Mouse (Mus musculus): ENCODE data around the gene Nop9. TPM values are rescaled to one million over a fixed set of nuclear protein-coding genes. Genes with fewer than 3 reads are reported as not detected.
A peak's percentile ranks its signal among the peaks of the same experiment; 100 is the strongest.

The Nop9 gene
- polyA plus RNA-seq, 2 experiments: 23.5 to 37.6 TPM

DNA sequence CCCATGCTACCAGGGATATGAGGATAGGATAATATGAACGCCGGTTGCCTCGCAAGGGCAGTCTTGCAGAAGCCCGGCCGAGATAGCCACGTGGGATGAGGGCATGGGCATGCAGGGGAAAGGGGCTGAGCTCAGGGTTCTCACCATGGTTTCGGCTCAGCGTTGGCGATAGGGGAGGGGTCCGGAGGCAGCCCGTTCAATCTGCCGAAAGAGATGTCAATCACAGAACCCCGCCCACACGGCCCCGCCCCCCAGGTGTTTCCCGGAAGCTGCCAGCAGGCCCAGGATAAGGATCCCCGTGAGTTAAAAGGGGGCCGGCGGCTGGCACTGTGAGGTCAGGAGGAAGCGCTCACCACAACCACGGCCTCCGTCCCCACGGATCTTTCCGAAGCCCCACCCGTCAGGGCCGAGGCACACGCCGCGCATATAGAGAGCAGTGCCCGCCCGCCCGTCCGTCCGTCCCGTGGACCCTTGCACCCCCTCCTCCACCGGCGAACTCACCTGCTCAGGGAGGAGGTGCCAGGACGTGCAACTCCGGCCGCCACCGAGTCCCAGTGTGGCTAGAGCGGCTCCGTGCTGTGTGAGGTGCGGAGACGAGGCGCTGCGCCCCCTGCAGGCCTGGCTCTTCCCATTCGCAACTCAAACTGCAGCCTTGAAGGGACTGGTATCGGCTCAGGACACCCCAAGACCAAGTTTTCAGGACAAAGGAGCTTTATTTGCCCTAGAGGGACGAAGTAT, 23.6 kb upstream of the Nop9 start, which contains the start of gene Rabggta:
Gene Rabggta, minus strand, starts transcription at position 564 of the 738 bp plus-strand sequence.
- DNase-seq (ENCODE audit: low spot score): peak; percentile 93
- H3K27me3 ChIP-seq (ENCODE audit: control insufficient read depth, insufficient read depth, low read length): no peaks in the 10 kb centered on the region
- H3K4me3 ChIP-seq (replicated peaks; ENCODE audit: low read length): peak within 1 kb of the TSS; percentile 76
- peak within 1 kb of the TSS; percentile 68 for H3K4me2 ChIP-seq (replicated peaks; ENCODE audit: low read depth, low read length, severe bottlenecking)
- 1% methylated on average over 41 of the region's 50 CpGs for WGBS
- ATAC-seq (ENCODE audit: low FRiP score, low read depth): peak; percentile 96
- peak within 1 kb of the TSS; percentile 74 for H3K9ac ChIP-seq (ENCODE audit: low read depth, low read length, severe bottlenecking)
- 0 out of 2 replicates have a peak, but pooled peaks cover 2% of the 10 kb centered on the region for H3K4me1 ChIP-seq (ENCODE audit: control insufficient read depth, insufficient read depth, low read length)
- peaks cover 22% of the 10 kb centered on the region for H3K36me3 ChIP-seq (ENCODE audit: control insufficient read depth, insufficient read depth, low read length)
- no peak for TF ChIP-seq POLR2A (IDR thresholded peaks at IDR 0.05; ENCODE audit: borderline replicate concordance, extremely low read depth, insufficient read depth, insufficient read length)
- H3K27ac ChIP-seq (replicated peaks; ENCODE audit: low read depth, low read length): 0 out of 2 replicates have a peak within 1 kb of the TSS, but pooled peaks have one; percentile 44
- no peaks in the 10 kb centered on the region for H3K9me3 ChIP-seq (ENCODE audit: control insufficient read depth, low read length)

DNA sequence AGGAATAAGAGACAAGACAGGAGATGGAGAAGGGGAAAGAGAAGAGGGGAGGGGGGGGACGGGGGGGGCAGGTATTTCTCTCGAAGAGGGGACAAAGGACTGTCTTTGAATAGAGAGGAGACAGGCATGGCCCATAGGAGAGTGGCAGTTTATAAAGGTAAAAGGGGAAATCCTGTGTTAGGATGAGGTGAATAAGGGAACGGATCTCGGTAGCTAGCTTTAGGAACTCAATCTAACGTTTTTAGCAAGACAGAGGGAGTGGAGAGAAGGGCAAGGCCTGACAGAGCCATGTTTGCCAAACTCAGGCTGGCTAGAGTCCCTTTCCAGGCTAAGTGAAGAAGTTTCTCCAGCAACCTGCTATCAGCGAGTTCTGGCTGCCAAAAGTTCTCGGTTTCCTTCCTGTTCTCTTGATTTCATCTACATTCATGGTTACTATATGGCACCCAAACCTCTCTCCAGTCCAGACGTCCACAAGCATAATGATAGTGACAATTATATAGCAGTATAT, 23.0 kb upstream of the Nop9 start:
- Histone ChIP-seq H3K27me3 (ENCODE audit: control insufficient read depth, insufficient read depth, low read length) (no peaks in the 10 kb centered on the region), H3K9ac (ENCODE audit: low read depth, low read length, severe bottlenecking) (peak overlapping the region; percentile 74; the same call in 1 of the 2 replicates), H3K9me3 (ENCODE audit: control insufficient read depth, low read length) (no peaks in the 10 kb centered on the region), H3K27ac (replicated peaks; ENCODE audit: low read depth, low read length) (0 out of 2 replicates have a peak overlapping the region, but pooled peaks have one; percentile 11), H3K4me3 (replicated peaks; ENCODE audit: low read length) (peak overlapping the region; percentile 76), H3K4me1 (ENCODE audit: control insufficient read depth, insufficient read depth, low read length) (0 out of 2 replicates have a peak, but pooled peaks cover 2% of the 10 kb centered on the region), H3K4me2 (replicated peaks; ENCODE audit: low read depth, low read length, severe bottlenecking) (peak overlapping the region; percentile 68), H3K36me3 (ENCODE audit: control insufficient read depth, insufficient read depth, low read length) (peaks cover 16% of the 10 kb centered on the region)
- TF ChIP-seq POLR2A (IDR thresholded peaks at IDR 0.05; ENCODE audit: borderline replicate concordance, extremely low read depth, insufficient read depth, insufficient read length): no peak
- ATAC-seq (ENCODE audit: low FRiP score, low read depth) (no peak), DNase-seq (ENCODE audit: low spot score) (no peak)
- 52% methylated on average over 8 of the region's 8 CpGs for WGBS

- DNase-seq (ENCODE audit: low spot score): no peak
- H3K4me2 ChIP-seq (replicated peaks; ENCODE audit: low read depth, low read length, severe bottlenecking): no peak overlapping the region
- H3K4me1 ChIP-seq (ENCODE audit: control insufficient read depth, insufficient read depth, low read length): 0 out of 2 replicates have a peak, but pooled peaks cover 2% of the 10 kb centered on the region
- H3K27ac ChIP-seq (replicated peaks; ENCODE audit: low read depth, low read length): no peak overlapping the region
- TF ChIP-seq POLR2A (IDR thresholded peaks at IDR 0.05; ENCODE audit: borderline replicate concordance, extremely low read depth, insufficient read depth, insufficient read length): no peak
- peaks cover 8% of the 10 kb centered on the region for H3K36me3 ChIP-seq (ENCODE audit: control insufficient read depth, insufficient read depth, low read length)
- no peaks in the 10 kb centered on the region for H3K9me3 ChIP-seq (ENCODE audit: control insufficient read depth, low read length)
- WGBS: 87% methylated on average over 7 of the region's 7 CpGs
- no peak overlapping the region for H3K4me3 ChIP-seq (replicated peaks; ENCODE audit: low read length)
- no peak overlapping the region for H3K9ac ChIP-seq (ENCODE audit: low read depth, low read length, severe bottlenecking)
- no peaks in the 10 kb centered on the region for H3K27me3 ChIP-seq (ENCODE audit: control insufficient read depth, insufficient read depth, low read length)
- ATAC-seq (ENCODE audit: low FRiP score, low read depth): no peak
These were observed 22.1 kb upstream of the Nop9 start for GRCm38 (mm10) chr14:55723433-55723832.

DNA sequence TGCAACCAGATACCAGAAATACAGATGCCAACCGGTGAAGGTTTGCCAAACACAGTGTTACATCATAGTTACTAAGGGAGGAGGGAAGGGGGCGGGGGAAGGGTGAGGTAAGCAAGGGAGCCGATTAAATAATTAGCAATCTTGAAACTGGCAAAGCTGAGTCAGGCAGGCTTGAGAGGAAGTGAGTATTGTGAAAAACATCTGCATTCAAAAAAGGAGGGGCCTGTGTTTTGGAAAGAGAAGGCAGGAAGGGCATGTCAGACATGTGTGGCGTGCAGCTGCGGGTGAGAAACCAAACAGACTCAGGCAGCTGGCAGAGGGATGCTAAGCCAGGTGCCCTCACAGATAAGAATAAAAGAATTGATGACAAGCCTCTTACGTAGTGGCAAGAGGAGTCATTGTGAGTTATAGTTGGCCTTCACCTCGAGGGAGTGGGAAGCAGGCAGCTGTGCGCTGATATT, 21.1 kb upstream of the Nop9 start:
- ATAC-seq (ENCODE audit: low FRiP score, low read depth) (no peak), DNase-seq (ENCODE audit: low spot score) (no peak)
- H3K27me3 ChIP-seq (ENCODE audit: control insufficient read depth, insufficient read depth, low read length): no peaks in the 10 kb centered on the region
- H3K27ac ChIP-seq (replicated peaks; ENCODE audit: low read depth, low read length): no peak overlapping the region
- H3K4me2 ChIP-seq (replicated peaks; ENCODE audit: low read depth, low read length, severe bottlenecking): no peak overlapping the region
- H3K4me3 ChIP-seq (replicated peaks; ENCODE audit: low read length): no peak overlapping the region
- H3K36me3 ChIP-seq (ENCODE audit: control insufficient read depth, insufficient read depth, low read length): no peaks in the 10 kb centered on the region
- 0 out of 2 replicates have a peak, but pooled peaks cover 2% of the 10 kb centered on the region for H3K4me1 ChIP-seq (ENCODE audit: control insufficient read depth, insufficient read depth, low read length)
- whole genome bisulfite sequencing: 65% methylated on average over 8 of the region's 8 CpGs
- H3K9me3 ChIP-seq (ENCODE audit: control insufficient read depth, low read length): no peaks in the 10 kb centered on the region
- no peak overlapping the region for H3K9ac ChIP-seq (ENCODE audit: low read depth, low read length, severe bottlenecking)
- TF ChIP-seq POLR2A (IDR thresholded peaks at IDR 0.05; ENCODE audit: borderline replicate concordance, extremely low read depth, insufficient read depth, insufficient read length): no peak

- H3K9ac ChIP-seq (ENCODE audit: low read depth, low read length, severe bottlenecking): no peak overlapping the region
- 0 out of 2 replicates have a peak, but pooled peaks cover 2% of the 10 kb centered on the region for H3K4me1 ChIP-seq (ENCODE audit: control insufficient read depth, insufficient read depth, low read length)
- no peaks in the 10 kb centered on the region for H3K36me3 ChIP-seq (ENCODE audit: control insufficient read depth, insufficient read depth, low read length)
- H3K27ac ChIP-seq (replicated peaks; ENCODE audit: low read depth, low read length): no peak overlapping the region
- ATAC-seq (ENCODE audit: low FRiP score, low read depth) (no peak), DNase-seq (ENCODE audit: low spot score) (no peak)
- H3K9me3 ChIP-seq (ENCODE audit: control insufficient read depth, low read length): no peaks in the 10 kb centered on the region
- no peak for TF ChIP-seq POLR2A (IDR thresholded peaks at IDR 0.05; ENCODE audit: borderline replicate concordance, extremely low read depth, insufficient read depth, insufficient read length)
- no peak overlapping the region for H3K4me3 ChIP-seq (replicated peaks; ENCODE audit: low read length)
- no peak overlapping the region for H3K4me2 ChIP-seq (replicated peaks; ENCODE audit: low read depth, low read length, severe bottlenecking)
- no peaks in the 10 kb centered on the region for H3K27me3 ChIP-seq (ENCODE audit: control insufficient read depth, insufficient read depth, low read length)
These were observed 19.2 kb upstream of the Nop9 start for GRCm38 (mm10) chr14:55726261-55726660.

All from limb, embryonic 14.5 days (tissue).